Mouse (Mus musculus): ENCODE results near the gene Wdr90.

Wdr90 gene

DNA sequence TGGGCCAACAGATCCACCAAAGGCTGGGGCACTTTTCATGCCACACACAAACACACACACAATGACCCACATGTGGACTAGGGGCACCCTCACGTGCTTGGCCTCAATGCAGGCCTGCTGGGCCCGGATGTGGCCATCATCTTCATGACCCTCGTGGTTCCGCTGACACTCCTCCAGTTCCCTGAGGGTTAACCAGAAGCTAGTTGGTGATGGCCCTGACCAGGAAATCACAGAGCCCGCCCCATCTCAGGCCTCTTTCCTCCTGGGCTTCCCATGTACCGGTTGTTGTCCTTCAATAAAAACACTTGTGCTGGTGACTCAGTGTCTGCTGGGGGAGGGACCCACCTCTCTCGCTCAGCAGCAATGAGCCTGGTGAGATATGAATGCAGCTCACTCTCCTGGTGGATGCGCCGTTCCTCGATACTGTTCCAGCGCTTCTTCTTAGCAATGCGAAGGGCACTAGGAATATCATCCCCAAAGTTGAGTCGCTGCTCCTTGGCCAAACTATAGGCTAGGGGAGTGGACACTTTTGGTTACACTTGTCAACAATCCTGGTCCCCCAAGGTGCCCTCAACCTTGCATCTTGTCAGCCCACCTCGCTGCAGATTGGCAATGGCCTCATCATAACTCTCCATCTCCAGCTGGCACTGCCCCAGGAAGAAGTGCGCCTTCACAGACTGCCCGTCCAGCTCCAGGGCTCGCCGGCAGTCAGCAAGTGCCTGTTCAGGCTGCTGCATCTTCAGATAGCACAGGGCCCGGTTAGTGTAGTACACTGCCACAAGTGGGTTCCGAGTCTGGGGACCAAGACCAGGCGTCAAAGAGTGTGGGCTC, 29.6 kb downstream of the Wdr90 start:
- no peak for DNase-seq (ENCODE audit: low spot score in 2 of 2)

DNA sequence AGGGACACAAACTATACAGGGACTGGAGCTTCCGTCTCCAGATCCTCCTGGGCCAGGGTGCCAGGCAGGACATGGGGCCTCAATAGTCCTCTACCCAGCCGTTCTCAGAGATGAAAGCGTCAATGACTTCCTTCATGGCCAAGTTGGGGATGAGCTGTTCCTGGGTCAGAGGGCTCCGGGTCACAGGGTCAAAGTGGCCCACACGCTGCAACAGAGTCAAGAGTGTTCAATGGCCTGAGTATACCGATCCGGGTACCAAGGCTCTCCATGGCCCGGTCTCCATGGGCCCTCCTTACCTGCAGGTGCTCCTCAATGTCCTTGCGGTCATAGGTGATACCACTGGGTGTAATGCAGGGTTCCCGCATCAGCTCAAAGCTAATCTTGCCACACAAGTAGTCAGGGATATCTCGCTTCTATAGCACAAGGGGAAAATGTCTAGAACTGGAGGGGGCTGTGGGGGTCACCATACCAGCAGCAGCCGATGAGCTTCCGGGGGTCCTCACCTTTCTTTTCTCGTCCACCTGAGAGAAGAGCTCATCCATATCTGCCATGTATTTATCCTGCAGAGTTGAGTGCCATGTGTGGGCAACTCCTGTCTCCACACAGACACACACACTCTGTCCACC, 30.4 kb downstream of the Wdr90 start:
- DNase-seq (ENCODE audit: low spot score in 2 of 2), result no peak

DNA sequence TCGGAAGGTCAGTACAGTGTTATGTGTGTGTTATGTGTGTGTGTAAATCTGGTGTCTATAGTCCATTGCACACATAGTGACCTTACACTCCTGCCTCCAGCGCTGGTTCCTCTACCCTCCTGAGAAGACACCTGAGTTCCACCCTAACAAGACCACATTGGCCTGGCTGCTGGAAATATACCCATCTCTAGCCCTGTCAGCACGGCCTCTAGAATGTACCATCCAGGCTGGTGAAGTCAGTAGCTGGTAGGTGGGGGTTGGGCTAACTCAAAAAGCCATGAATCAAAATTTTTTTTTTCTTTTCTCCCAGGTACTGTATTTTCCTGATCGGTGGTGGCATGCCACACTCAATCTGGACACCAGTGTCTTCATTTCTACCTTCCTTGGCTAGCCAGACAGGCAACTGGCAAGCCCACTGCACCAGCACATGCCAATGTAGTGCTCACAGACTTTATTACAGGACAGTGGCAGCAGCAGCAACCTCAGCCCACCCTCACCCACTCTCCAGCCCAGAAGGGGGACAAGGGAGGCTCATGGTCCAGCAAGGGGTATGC, 31.0 kb downstream of the Wdr90 start:
- no peak for DNase-seq (ENCODE audit: low spot score in 2 of 2)

DNA sequence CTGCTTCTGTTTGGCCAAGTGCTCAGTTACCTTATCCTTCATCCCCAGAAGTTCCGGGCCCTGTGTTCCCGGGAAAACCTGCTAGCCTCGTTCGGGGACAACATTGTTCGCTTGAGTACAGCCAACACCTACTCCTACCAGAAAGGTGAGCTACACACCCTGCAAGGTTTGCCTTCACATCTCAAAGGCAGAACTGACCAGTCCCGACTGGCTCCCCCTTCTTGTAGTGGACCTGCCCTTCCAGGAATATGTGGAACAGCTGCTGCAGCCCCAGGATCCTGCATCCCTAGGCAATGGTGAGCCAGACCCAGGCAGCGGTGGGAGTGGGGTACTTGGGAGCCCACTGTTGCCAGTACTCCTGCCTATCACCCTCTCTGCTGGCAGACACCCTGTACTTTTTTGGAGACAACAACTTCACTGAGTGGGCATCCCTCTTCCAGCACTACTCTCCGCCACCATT, 31.7 kb downstream of the Wdr90 start:
- no peak for DNase-seq (ENCODE audit: low spot score in 2 of 2)

DNA sequence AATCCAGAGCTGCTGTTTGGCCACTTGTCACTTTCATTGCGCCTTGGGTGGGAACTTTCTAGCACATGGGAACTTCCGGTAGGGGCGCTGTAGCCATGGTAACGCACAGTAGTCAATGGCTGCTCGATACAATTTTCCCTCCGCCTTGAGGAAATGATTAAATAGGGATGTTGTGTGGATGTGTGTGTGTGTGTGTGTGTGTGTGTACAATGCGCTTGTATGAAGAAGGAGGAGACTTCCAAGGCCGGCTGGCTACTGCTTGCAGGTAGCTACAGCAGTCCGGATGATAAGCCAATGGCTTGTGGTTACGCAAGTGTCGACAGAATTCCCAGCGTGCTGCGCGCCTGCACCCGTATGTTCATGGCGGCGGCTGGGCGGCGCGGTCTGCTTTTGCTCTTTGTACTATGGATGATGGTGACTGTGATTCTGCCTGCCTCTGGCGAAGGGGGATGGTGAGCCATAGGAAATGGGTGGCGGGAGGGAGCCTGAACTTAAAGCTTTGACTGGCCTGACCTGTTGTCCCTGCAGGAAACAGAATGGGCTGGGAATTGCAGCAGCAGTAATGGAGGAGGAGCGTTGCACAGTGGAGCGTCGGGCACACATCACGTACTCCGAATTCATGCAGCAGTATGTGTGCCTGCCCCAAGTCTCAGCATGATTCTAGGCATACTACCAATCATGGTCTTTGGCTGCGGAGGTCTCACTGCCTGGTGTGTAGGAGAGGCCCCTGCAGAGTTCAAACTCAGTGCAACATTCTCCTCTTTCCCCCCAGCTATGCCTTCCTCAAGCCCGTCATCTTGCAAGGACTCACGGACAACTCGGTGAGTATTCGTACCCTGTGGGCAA, 32.4 kb downstream of the Wdr90 start, which contains the start of gene Jmjd8:
Gene Jmjd8 (plus strand): TSS at position 156 of the 846 bp plus-strand sequence.
- DNase-seq (ENCODE audit: low spot score in 2 of 2), result peak; percentile 69 to 74

DNA sequence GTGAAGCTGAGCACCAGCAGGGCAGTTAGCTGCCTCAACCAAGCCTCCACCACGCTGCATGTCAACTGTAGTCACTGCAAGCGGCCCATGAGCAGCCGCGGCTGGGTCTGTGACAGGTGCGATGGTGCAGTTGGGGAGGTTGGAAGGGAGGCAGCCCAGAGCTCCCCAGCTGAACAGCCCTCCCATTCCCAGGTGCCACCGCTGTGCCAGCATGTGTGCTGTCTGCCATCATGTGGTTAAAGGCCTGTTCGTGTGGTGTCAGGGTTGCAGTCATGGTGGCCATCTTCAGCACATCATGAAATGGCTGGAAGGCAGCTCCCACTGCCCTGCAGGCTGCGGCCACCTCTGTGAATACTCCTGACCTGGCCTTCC, 33.1 kb downstream of the Wdr90 start:
- DNase-seq (ENCODE audit: low spot score in 2 of 2), result no peak

DNA sequence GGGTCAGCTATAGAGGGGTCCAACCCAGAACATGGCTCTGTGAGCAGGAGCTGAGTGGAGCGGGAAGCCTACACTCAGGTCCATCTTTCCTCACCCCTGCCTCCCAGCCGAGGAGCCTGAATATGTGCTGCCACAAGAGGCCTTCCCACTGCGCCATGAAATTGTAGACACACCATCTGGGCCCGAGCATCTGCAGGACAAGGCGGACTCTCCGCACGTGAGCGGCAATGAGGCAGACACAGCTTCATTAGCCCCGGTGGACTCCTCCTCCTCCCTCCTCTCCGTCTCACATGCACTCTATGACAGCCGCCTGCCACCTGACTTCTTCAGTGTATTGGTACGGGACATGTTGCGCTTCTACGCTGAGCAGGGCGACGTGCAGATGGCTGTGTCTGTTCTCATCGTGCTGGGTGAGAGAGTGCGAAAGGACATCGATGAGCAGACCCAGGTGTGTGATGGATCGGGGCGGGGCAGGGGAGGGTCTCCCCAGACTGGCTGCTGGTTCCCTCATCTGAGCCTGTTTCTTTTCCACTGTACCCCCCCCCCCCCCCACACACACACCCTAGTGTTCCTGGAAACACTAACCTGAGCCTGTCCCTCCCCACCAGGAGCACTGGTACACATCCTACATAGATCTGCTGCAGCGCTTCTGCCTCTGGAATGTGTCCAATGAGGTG, 33.6 kb downstream of the Wdr90 start:
- no peak for DNase-seq (ENCODE audit: low spot score in 2 of 2)

DNA sequence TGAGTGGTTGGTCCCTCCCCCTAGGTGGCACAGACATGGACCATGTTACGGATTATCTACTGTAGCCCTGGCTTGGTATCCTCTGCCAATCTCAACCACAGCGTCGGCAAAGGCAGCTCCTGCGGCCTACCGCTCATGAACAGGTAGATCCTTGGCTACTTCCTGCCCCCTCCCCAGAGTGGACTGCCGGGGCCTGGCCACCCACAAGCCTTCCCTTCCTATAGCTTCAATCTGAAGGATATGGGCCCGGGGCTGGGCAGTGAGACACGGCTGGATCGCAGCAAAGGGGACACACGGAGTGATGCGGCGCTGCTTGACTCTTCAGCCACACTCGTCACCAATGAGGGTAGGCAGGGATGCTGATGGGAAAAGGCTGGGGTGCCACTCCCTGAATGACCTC, 34.3 kb downstream of the Wdr90 start:
- DNase-seq (ENCODE audit: low spot score in 2 of 2), result no peak

DNA sequence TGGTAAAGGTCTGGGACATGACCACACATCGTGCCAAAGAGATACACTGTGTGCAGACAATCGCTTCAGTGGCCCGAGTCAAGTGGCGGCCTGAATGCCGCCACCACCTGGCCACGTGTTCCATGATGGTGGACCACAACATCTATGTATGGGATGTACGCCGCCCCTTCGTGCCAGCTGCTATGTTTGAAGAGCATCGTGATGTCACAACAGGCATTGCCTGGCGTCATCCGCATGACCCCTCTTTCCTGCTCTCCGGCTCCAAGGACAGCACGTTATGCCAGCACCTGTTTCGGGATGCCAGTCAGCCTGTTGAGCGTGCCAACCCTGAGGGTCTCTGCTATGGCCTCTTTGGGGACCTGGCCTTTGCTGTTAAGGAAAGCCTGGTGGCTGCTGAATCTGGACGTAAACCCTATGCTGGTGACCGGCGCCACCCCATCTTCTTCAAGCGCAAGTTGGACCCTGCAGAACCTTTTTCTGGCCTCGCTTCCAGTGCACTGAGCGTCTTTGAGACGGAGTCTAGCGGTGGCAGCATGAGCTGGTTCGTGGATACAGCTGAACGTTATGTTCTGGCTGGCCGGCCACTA, 35.2 kb downstream of the Wdr90 start:
- no peak for DNase-seq (ENCODE audit: low spot score in 2 of 2)

DNA sequence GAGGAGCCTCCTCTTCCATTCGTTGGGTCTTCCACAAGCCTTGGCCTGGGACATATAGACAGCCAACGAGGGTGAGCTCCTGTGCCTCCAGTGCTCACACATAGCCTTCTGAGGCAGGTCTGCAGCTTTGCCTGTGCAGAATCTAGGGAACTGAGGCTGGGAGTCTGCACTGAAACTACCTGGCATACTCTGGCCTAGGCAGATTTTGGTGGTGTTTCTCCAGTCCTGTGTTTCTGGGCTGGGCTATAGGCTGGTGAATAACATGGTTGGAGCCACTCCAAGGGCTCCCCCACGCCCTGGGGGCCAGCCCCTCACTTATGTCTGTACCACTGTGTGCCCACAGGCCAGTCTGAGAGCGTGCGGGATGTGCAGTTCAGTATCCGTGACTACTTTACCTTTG, 36.0 kb downstream of the Wdr90 start:
- no peak for DNase-seq (ENCODE audit: low spot score in 2 of 2)

DNA sequence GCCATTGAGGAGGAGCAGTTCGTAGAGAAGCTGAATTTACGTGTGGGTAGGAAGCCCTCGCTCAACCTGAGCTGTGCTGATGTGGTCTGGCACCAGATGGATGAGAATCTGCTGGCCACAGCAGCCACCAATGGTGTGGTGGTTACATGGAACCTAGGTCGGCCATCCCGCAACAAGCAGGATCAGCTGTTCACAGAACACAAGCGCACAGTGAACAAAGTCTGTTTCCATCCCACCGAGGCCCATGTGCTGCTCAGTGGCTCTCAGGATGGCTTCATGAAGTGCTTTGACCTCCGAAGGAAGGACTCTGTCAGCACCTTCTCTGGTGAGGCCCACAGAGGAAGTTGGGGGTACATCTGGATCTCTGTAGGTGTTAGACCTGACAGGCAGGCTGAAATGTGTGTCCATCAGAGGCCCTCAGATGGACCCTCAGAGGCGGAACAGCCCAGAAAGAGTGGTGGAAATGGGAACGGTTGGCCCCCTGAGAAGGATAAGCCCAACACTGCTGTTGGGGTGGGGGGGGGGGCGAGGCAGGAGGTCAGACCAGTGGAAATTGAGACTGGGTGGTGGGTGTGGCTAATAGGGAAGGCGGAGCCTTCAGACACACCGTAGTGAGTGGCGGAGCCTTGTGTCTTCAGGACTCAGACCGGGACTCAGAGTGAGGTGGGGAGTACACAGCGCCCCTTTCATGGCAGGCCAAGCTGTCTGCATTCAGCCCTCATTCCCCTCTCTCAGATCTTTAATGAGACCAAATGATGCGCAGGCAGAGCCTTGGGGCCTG, 36.7 kb downstream of the Wdr90 start:
- no peak for DNase-seq (ENCODE audit: low spot score in 2 of 2)

DNA sequence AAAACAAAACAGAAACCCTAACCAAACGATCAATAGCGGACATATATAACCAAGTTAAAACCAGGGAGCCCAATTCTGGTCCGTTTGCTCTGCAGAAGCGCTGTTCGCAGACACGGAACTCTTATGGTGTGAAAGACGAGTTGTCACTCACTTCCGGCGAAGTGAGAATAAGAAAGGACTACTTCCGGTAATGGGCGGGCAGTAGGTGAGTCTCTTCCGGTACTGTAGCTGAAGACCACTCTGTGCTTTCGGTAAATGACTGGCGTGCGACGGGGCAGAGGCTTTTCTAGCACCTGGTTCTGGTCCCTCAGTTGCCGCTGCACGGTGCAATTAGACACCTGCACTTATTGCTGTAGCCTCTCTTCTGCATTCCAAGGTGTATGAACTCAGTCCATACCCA, 37.8 kb downstream of the Wdr90 start, which contains the start of gene Wdr24:
Gene Wdr24 (plus strand): TSS at position 176 of the 400 bp plus-strand sequence.
- DNase-seq (ENCODE audit: low spot score in 2 of 2), result peak; percentile 75 to 84

DNA sequence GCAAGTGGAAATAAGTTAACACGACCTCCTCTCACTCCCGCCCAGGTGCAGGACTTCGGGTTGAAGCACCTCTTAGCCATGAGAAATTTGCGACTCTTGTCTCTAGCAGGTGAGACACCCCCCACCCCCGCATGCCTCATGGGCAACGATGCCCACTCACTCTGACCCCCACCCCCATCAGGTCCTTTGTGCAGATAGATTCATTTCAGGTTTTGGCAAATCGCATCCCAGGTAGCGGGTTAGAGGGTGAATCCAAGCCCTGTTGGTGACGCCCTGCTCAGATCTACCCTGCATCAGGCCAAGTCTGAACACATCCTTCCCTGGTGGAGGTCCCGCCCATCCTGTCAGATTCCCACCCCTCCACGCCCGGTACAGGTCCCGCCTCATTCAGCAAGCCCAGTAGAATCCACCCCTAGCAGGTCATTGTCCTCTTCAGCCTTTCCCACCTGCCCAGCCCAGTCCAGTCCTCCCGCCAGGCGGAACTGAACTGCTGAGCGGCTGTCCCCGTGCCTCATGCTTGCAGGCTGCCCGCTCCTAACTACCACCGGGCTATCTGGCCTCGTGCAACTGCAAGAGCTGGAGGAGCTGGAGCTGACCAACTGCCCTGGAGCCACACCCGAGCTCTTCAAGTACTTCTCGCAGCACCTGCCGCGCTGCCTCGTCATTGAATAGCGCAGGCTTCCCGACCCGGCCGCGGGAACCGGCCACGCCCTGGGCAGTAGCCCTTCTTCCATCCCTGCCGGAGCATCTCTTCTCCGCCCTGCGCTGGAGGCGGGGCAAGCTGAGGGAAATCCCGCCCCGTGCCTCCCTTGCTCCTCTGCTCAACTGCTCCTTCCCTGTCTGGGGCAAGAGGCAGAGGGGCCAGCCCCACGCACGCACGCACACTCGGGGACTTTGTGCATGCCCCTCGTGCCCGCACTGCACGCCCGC, 42.2 kb downstream of the Wdr90 start:
- no peak for DNase-seq (ENCODE audit: low spot score in 2 of 2)

DNA sequence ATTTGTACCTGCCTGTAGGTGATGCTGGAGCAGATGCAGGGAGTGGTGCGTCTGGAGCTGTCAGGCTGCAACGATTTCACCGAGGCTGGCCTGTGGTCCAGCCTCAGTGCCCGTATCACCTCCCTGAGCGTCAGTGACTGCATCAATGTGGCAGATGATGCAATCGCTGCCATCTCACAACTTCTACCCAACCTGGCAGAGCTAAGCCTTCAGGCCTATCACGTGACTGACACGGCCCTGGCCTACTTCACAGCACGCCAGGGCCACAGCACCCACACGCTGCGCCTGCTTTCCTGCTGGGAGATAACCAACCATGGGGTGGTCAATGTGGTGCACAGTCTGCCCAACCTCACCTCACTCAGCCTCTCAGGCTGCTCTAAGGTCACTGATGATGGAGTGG, 43.6 kb downstream of the Wdr90 start:
- DNase-seq (ENCODE audit: low spot score in 2 of 2), result no peak

DNA sequence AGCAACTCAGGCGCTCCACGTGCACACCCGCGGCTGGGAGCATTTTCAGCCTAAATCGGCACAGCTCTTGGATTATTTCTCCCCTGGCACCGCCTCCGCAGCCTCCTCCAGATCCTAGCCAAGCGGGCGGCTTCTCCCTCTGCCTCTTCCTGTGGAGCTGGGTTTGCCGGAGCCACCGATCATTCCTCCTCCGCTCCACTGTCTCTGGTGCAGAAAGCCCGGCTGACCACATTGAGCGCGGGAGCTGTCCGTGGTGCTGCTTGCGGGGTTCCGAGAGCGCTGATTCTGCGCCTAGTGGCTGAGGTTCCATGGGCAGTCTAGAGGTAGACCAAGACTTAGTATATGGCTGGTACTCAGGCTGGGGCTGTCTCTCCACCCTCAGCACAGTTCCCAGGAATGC, 47.8 kb downstream of the Wdr90 start:
- peak; percentile 61 to 62 for DNase-seq (ENCODE audit: low spot score in 2 of 2)

DNA sequence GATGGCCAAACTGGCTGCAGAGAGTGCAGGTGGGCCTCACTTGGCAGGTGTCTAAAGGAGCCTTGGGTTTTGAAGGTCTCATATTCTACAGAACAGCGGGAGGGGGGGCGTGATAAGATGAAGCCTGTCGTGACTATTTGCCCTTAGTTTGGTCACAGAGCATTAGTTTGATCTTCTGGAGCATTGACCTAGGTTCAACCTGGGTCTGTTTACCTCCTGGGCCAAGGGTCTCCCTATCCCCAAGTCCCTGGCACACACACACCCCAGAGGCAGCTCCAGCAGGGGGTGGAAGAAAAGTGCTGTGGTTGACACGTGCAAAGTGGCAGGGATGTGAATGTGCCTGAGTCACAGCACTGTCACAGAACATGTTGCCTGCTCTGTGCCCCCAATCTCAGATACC, 50.4 kb downstream of the Wdr90 start:
- no peak for DNase-seq (ENCODE audit: low spot score in 2 of 2)

DNA sequence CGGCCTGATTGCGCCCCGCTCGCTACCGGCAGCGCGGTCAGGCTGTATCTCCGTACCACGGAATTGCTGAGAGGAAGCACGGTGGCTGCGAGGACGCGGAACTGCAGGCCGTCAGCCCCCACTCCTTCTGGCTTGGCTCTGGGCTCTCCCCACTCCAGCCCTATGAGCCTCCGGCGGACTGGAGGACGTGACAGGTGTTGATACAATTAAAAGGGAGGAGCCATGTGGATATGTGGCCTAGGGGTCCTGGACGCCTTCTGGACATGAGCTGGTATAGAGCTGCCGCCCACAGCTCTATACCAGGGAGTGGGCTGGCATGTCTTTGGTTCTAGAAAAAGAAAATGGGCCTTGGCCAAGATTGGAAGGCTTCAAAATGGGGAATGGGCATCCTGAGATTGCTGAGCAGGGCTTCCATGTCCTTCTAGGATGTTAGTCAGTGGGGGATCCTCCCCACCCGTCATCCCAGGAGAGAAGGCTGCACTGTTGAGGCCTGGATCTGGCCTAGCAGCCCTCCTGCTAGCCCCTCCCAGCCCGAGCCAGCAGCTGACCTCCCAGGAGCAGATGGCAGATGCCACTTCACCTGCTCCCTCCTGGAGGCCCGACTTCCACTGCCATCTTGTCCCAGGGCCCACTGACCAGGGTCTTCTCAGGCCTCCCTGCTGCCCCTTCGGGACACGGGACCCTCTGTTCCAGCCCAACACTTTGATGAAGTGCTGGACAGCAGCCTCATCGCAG, 51.5 kb downstream of the Wdr90 start:
- no peak for DNase-seq (ENCODE audit: low spot score in 2 of 2)
